Mouse (Mus musculus) liver, embryonic 11.5 days (tissue): Measurements from ENCODE around the gene Sprr2k. TPM values are rescaled to one million over a fixed set of nuclear protein-coding genes. Genes with fewer than 3 reads are reported as not detected.
"Not testable (repeated sequence)": the region's sequence is repeated elsewhere in the genome, so short reads cannot be mapped to it uniquely, and the experiment has no call there.

Experiments used
- ATAC-seq: fragments of 200-750 bp; cut with Nextera tagmentation; replicated peaks from 2 replicates; pipeline ENCODE4 v1.8.0; 2017; ENCODE audit warnings: moderate number of reproducible peaks, mild to moderate bottlenecking, moderate TSS enrichment, moderate library complexity; ENCODE audit not compliant: low FRiP score
- DNase-seq: peaks from one replicate; pipeline ENCODE4 v3.0.0-alpha.2; 2017; ENCODE audit warnings: low spot score
- H3K27ac ChIP-seq: fragments of 300-500 bp; sonication (generic); 2 replicates; pipeline ENCODE4 v1.5.1; 2014; ENCODE audit warnings: mild to moderate bottlenecking, low read depth, low read length, control low read depth
- H3K27me3 ChIP-seq: fragments of 300-500 bp; sonication (generic); replicated peaks from 2 replicates; pipeline ENCODE4 v1.6.1; 2014; ENCODE audit warnings: low read length, mixed read lengths; ENCODE audit not compliant: control insufficient read depth, insufficient read depth
- H3K36me3 ChIP-seq: fragments of 300-500 bp; sonication (generic); 2 replicates; pipeline ENCODE4 v1.6.1; 2014; ENCODE audit warnings: mild to moderate bottlenecking, low read length, moderate library complexity, mixed read lengths; ENCODE audit not compliant: control insufficient read depth, insufficient read depth
- H3K4me1 ChIP-seq: fragments of 300-500 bp; sonication (generic); replicated peaks from 2 replicates; pipeline ENCODE4 v1.6.1; 2014; ENCODE audit warnings: low read length, mixed read lengths; ENCODE audit not compliant: control insufficient read depth, insufficient read depth
- H3K4me2 ChIP-seq: fragments of 300-500 bp; sonication (generic); 2 replicates; pipeline ENCODE4 v1.6.1; 2014; ENCODE audit warnings: mild to moderate bottlenecking, control low read depth, moderate library complexity
- H3K4me3 ChIP-seq: fragments of 300-500 bp; sonication (generic); 2 replicates; pipeline ENCODE4 v1.5.1; 2014; ENCODE audit warnings: low read depth, low read length, control low read depth
- H3K9ac ChIP-seq: fragments of 300-500 bp; sonication (generic); 2 replicates; pipeline ENCODE4 v1.6.1; 2014; ENCODE audit warnings: low read depth, low read length, control low read depth
- H3K9me3 ChIP-seq: fragments of 300-500 bp; sonication (generic); 2 replicates; pipeline ENCODE4 v1.6.1; 2016; ENCODE audit warnings: low read length, inconsistent platforms, mixed read lengths; ENCODE audit not compliant: control insufficient read depth
- WGBS: fragments of 180-500 bp; shearing (Covaris S2); extraction: QIAGEN DNeasy Blood & Tissue Kit; methylation state at CpG from one replicate; pipeline ENCODE4 v1.1.7; 2014; 5-methylcytosine and 5-hydroxymethylcytosine counted together
- polyA plus RNA-seq: library from polyadenylated mRNA; unstranded; fragments of >200 nt; fragmentation: Nextera tagmentation; extraction: Ambion mirVana; gene quantifications from 2 replicates; pipeline ENCODE4 v1.2.1, GENCODE M21; 2014

The Sprr2k gene
- polyA plus RNA-seq, 1 experiment from 2014 or later, result not detected

DNA sequence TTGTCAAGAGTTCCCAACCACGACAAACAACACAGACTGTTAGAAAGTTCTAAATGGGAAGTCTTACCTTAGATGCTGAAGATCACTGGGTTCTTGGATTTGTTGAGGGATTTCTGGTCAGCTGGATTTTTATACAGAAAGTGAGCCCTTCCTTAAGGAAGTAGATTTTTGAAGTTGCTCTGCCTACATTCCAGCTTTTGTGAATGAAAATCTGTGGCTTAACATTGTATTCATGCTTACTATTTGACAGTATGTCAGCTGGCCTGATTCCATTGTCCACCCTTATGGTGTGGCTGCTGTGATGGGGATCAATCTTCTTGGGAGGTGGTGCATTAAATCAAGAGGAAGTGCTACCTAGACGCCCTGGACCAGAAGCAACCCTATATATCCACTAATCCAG lies 26.2 kb downstream of the Sprr2k start, which contains the start of gene Sprr3:
TSS of gene Sprr3 (minus strand) at position 101 of the 400 bp plus-strand sequence.
- H3K9me3 ChIP-seq, result no peaks in the 10 kb centered on the region
- no peak within 1 kb of the TSS for H3K9ac ChIP-seq
- H3K4me1 ChIP-seq, result no peaks in the 10 kb centered on the region
- H3K36me3 ChIP-seq, result no peaks in the 10 kb centered on the region
- no peak within 1 kb of the TSS for H3K27ac ChIP-seq
- 59% methylated on average over 2 of the region's 2 CpGs for WGBS
- H3K4me3 ChIP-seq, result no peak within 1 kb of the TSS
- H3K27me3 ChIP-seq, result no peaks in the 10 kb centered on the region
- DNase-seq, result no peak
- H3K4me2 ChIP-seq, result no peak within 1 kb of the TSS
- ATAC-seq, result no peak

DNA sequence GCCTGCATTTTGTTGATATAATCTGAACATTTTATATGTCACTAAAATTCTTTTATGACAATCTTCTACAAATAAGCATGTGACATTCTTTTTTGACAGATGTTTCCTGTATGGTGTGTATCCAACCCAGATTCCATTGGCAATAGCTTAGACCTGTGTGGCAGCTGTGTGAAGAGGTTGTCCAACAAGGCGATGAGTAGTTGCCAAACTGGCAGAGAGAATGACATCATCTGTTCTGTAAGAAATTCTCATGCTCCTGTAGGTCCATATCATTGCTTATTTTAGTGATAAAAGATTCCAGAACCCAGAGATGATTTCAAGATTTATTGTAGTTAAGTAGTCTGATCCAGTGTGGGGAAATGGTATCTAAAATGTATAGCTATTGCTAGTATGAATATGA lies 34.2 kb downstream of the Sprr2k start:
- no peak overlapping the region for H3K4me2 ChIP-seq
- 80% methylated on average over 1 of the region's 1 CpGs for WGBS
- H3K27ac ChIP-seq, result no peak overlapping the region
- H3K36me3 ChIP-seq, result no peaks in the 10 kb centered on the region
- no peak overlapping the region for H3K4me3 ChIP-seq
- H3K9ac ChIP-seq, result no peak overlapping the region
- no peak for DNase-seq
- no peak for ATAC-seq
- no peaks in the 10 kb centered on the region for H3K4me1 ChIP-seq
- H3K9me3 ChIP-seq, result no peaks in the 10 kb centered on the region
- H3K27me3 ChIP-seq, result no peaks in the 10 kb centered on the region

DNA sequence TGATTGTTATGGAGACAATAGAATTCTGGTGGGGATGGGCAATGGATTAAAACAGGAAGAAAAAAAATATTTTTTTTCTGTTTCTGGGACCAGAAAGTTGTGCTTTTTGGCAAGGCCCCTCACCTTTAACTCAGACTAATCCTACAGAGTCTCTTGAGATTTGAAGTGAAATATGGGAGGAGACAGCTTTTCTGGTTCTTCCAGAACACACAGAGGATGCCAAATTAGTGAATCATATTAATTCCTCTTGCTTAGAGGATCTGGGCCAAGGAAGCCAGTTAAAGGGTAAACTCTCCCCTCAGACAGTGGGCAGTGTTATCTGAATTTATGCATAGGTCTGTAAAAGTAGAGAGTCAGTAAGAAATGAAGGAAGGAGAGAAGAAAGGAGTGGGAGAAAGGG lies 35.0 kb downstream of the Sprr2k start:
- no peak overlapping the region for H3K4me2 ChIP-seq
- no peaks in the 10 kb centered on the region for H3K9me3 ChIP-seq
- no peak for DNase-seq
- H3K9ac ChIP-seq, result no peak overlapping the region
- H3K4me1 ChIP-seq, result no peaks in the 10 kb centered on the region
- no peaks in the 10 kb centered on the region for H3K36me3 ChIP-seq
- no peak overlapping the region for H3K4me3 ChIP-seq
- no peak for ATAC-seq
- no peak overlapping the region for H3K27ac ChIP-seq
- no peaks in the 10 kb centered on the region for H3K27me3 ChIP-seq

DNA sequence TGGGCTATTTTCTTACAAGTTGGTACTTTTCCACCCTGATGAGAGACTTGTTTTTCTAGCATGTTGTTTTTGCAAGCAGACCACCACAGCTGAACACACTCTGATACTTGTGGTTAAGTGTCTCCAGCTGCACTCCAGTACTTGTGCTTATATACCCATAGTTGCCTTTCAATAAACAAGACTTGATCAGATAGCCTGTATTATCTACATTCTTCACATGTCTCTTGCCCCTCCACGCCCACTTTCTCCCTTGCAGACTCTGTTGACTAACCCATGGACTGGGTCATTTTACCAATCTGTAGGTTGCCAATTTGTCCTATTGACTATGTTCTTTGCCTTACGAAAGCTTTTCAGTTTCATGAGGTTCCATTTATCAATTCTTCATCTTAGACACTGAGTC lies 37.7 kb downstream of the Sprr2k start:
- Histone ChIP-seq H3K9me3 (no peaks in the 10 kb centered on the region), H3K9ac (no peak overlapping the region), H3K27ac (no peak overlapping the region), H3K4me3 (no peak overlapping the region), H3K4me2 (no peak overlapping the region), H3K27me3 (no peaks in the 10 kb centered on the region), H3K36me3 (no peaks in the 10 kb centered on the region), H3K4me1 (no peaks in the 10 kb centered on the region)
- WGBS, result 64% methylated on average over 2 of the region's 2 CpGs
- DNase-seq (no peak), ATAC-seq (peak; percentile 64)

DNA sequence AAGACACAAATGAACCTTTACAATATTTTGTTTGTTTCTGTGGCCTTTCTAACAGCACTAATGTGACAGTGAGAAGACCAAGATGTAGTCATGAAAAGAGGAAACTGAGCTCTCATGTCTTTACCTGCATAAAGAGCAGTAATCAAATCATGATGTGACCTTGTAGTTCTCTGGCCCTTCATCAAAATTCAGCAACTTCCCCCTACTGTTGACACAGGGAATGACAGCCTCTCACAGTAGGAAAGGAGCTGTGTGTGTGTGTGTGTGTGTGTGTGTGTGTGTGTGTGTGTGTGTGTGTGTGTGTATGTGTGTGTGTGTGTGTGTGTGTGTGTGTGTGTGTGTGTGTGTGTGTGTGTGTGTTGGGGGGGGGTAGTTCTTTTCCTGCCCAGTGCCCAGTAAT lies 48.9 kb downstream of the Sprr2k start:
- H3K27ac ChIP-seq, ATAC-seq, H3K4me2 ChIP-seq, DNase-seq, H3K9ac ChIP-seq, H3K4me3 ChIP-seq, H3K4me1 ChIP-seq, H3K9me3 ChIP-seq, H3K27me3 ChIP-seq, H3K36me3 ChIP-seq: not testable (repeated sequence)

Other genes starting within 250 kb of the Sprr2k start
- not detected in 2 replicates for gene Sprr2a1, start 216.8 kb upstream of the Sprr2k start, polyA plus RNA-seq
- 1.1 TPM in 1 of 2 replicates, not detected in the other for gene Sprr2a2, start 216.7 kb upstream of the Sprr2k start, polyA plus RNA-seq
- not detected in 2 replicates for gene Sprr2a3, start 147.2 kb upstream of the Sprr2k start, polyA plus RNA-seq
- not detected in 2 replicates for gene Sprr2b, start 116.0 kb upstream of the Sprr2k start, polyA plus RNA-seq
- gene Sprr2d, start 93.4 kb upstream of the Sprr2k start, polyA plus RNA-seq, result not detected in 2 replicates
- not detected in 2 replicates for gene Sprr2e, start 80.4 kb upstream of the Sprr2k start, polyA plus RNA-seq
- not detected in 2 replicates for gene Sprr2f, start 67.4 kb upstream of the Sprr2k start, polyA plus RNA-seq
- gene Sprr2h, start 46.9 kb upstream of the Sprr2k start, polyA plus RNA-seq, result not detected in 2 replicates
- gene Sprr2i, start 24.6 kb upstream of the Sprr2k start, polyA plus RNA-seq, result not detected in 2 replicates
- not detected in 2 replicates for gene Sprr2j-ps, start 14.5 kb upstream of the Sprr2k start, polyA plus RNA-seq
- 7.2 and 9.1 TPM in 2 replicates for gene Gm9774, start 3.2 kb upstream of the Sprr2k start, polyA plus RNA-seq
- gene Sprr1b, start 6.2 kb downstream of the Sprr2k start, polyA plus RNA-seq, result not detected in 2 replicates
- not detected in 2 replicates for gene Sprr3, start 26.1 kb downstream of the Sprr2k start, polyA plus RNA-seq
- not detected in 2 replicates for gene Sprr1a, start 53.3 kb downstream of the Sprr2k start, polyA plus RNA-seq
- not detected in 2 replicates for gene Sprr4, start 67.9 kb downstream of the Sprr2k start, polyA plus RNA-seq
- gene 2310046K23Rik, start 101.9 kb downstream of the Sprr2k start, polyA plus RNA-seq, result not detected in 2 replicates
- 0.08 TPM in 1 of 2 replicates, not detected in the other for gene Ivl, start 141.2 kb downstream of the Sprr2k start, polyA plus RNA-seq
- 0.22 TPM in 1 of 2 replicates, not detected in the other for gene Smcp, start 156.4 kb downstream of the Sprr2k start, polyA plus RNA-seq
- gene 2210017I01Rik, start 174.9 kb downstream of the Sprr2k start, polyA plus RNA-seq, result not detected in 2 replicates
- not detected in 2 replicates for gene Lce6a, start 189.1 kb downstream of the Sprr2k start, polyA plus RNA-seq
- gene Lce1a1, start 215.7 kb downstream of the Sprr2k start, polyA plus RNA-seq, result not detected in 2 replicates
- not detected in 2 replicates for gene Lce1b, start 224.3 kb downstream of the Sprr2k start, polyA plus RNA-seq
- gene Lce1a2, start 237.7 kb downstream of the Sprr2k start, polyA plus RNA-seq, result not detected in 2 replicates
- not detected in 2 replicates for gene Lce1c, start 246.7 kb downstream of the Sprr2k start, polyA plus RNA-seq